Mouse (Mus musculus): ENCODE data around the gene Loxl4.

Loxl4 gene

DNA sequence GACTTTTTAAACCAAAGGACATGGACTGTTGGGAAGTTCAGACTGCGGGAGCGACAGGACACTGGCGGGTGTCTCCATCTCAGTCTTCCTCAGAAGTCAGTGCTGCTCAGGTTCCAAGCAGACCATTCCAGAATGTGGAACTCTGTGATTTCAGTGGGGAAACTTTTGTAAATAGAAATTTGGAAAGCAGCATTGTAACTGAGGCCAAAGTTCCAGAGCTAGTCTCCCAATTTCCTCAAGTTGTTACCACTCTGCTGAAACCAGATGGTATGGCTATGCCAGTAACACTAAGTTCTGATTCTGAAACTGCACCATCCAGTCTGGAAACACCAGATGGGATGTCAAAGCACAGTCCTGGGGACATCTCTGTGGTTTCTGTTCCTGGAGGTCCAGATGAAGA, 49.6 kb downstream of the Loxl4 start:
- DNase-seq = no peak

DNA sequence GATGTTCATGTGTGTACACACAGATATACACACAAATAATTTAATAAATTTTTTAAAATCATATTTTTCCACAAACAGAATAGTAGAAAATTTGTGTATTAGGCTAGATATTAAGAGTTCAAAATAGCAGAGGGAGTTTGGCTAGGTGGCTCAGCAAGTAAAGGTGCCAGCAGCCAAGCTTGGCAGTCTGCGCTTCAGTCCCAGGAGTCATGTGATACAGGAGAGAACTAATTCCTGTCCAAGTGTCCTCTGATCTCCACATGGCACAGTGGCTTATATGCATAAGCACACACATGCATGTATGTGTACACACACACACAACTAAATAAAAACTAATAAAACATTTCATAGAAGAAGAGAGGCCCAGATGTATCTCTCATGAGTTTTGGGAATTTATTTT, 50.6 kb downstream of the Loxl4 start:
- no peak for DNase-seq

DNA sequence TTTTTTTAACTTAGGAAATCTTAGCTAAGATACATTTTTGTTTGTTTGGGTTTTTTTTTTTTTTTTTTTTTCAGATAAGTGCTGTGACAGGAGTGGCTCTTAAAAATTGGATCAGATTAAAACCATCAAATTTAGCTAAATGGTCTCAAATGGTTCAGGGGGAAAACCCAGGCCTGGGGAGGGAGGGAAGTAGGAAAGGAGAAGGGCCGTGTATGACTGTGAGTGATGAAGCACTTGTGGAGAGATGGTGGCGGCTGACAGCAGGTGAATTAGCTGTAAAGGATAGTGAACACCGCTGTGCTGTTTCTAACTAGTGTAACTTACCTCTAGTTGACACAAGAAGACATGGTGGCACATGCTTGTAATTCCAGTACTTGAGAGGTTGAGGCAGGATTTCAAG, 53.9 kb downstream of the Loxl4 start:
- DNase-seq = no peak
